Mouse (Mus musculus): Measurements from ENCODE around the gene Ptms.

GRCm38 (mm10) chr6:124881821-124882220, 38.1 kb downstream of the Ptms start:
- TF ChIP-seq POLR2A (IDR thresholded peaks at IDR 0.05; ENCODE audit: control insufficient read depth, extremely low read depth, insufficient read depth, low read length, poor library complexity) (no peak), CTCF (IDR thresholded peaks at IDR 0.05; ENCODE audit: borderline replicate concordance, control insufficient read depth, extremely low read depth, insufficient read depth, low read length, poor library complexity) (no peak)

Measured in thymus, adult 2 months (tissue).